Mouse (Mus musculus) neural tube, embryonic 11.5 days (tissue): Measurements from ENCODE around the gene Mepce. TPM values are rescaled to one million over a fixed set of nuclear protein-coding genes. Genes with fewer than 3 reads are reported as not detected.
A peak's percentile ranks its signal among the peaks of the same experiment; 100 is the strongest.
"Not testable (repeated sequence)": the region's sequence is repeated elsewhere in the genome, so short reads cannot be mapped to it uniquely, and the experiment has no call there.

Experiments
- ATAC-seq: fragments of 200-750 bp; cut with Nextera tagmentation; 2 replicates; pipeline ENCODE4 v1.8.0; 2017; ENCODE audit warnings: moderate number of reproducible peaks, mild to moderate bottlenecking, moderate TSS enrichment, moderate library complexity; ENCODE audit not compliant: insufficient read depth, low FRiP score, low TSS enrichment
- DNase-seq: peaks from one replicate; pipeline ENCODE4 v3.0.0-alpha.2; 2015; ENCODE audit warnings: low spot score
- H3K27ac ChIP-seq: fragments of 300-500 bp; sonication (generic); 2 replicates; pipeline ENCODE4 v1.5.1; 2014; ENCODE audit warnings: low read depth, mild to moderate bottlenecking, low read length
- H3K27me3 ChIP-seq: fragments of 300-500 bp; sonication (generic); 2 replicates; pipeline ENCODE4 v1.6.1; 2014; ENCODE audit warnings: mild to moderate bottlenecking, low read length, mixed read lengths; ENCODE audit not compliant: control insufficient read depth, insufficient read depth
- H3K36me3 ChIP-seq: fragments of 300-500 bp; sonication (generic); 2 replicates; pipeline ENCODE4 v1.6.1; 2014; ENCODE audit warnings: mild to moderate bottlenecking, low read length, moderate library complexity, mixed read lengths; ENCODE audit not compliant: control insufficient read depth, insufficient read depth
- H3K4me1 ChIP-seq: fragments of 300-500 bp; sonication (generic); 2 replicates; pipeline ENCODE4 v1.6.1; 2014; ENCODE audit warnings: low read length, mixed read lengths; ENCODE audit not compliant: control insufficient read depth, insufficient read depth
- H3K4me2 ChIP-seq: fragments of 300-500 bp; sonication (generic); 2 replicates; pipeline ENCODE4 v1.6.1; 2014; ENCODE audit warnings: low read depth, mild to moderate bottlenecking, moderate library complexity
- H3K4me3 ChIP-seq: fragments of 300-500 bp; sonication (generic); 2 replicates; pipeline ENCODE4 v1.5.1; 2014; ENCODE audit warnings: low read depth, low read length
- H3K9ac ChIP-seq: fragments of 300-500 bp; sonication (generic); 2 replicates; pipeline ENCODE4 v1.6.1; 2014; ENCODE audit warnings: mild to moderate bottlenecking, low read length
- H3K9me3 ChIP-seq: fragments of 300-500 bp; sonication (generic); 2 replicates; pipeline ENCODE4 v1.6.1; 2016; ENCODE audit warnings: low read length; ENCODE audit not compliant: control insufficient read depth
- WGBS: fragments of 180-500 bp; shearing (Covaris S2); extraction: QIAGEN DNeasy Blood & Tissue Kit; methylation state at CpG from one replicate; pipeline ENCODE4 v1.1.7; 2014; 5-methylcytosine and 5-hydroxymethylcytosine counted together
- polyA plus RNA-seq: library from polyadenylated mRNA; unstranded; fragments of >200 nt; fragmentation: Nextera tagmentation; extraction: Ambion mirVana; gene quantifications from 2 replicates; pipeline ENCODE4 v1.2.1, GENCODE M21; 2014

Mepce gene
- polyA plus RNA-seq, 1 experiment from 2014 or later = 10.0 TPM

DNA sequence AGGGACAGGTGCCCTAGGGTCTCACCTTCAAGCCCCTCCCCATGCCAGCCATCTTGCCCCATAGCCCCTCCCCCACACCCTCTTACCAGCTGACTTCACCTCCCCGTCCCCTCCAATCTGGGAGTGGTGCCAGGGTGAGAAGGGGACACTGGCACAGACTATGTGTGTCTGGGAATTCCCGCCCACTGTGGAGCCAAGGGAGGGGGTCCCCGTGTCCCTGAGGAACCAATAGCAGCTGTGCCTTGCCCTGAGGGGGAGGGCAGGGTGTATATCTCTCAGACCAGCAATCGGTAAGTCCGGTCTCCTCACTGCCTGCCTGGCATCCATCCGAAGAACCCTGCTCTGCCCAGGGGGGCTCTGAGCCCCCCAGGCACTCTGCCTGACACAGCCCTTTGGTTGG lies 29.6 kb downstream of the Mepce start:
- Histone ChIP-seq H3K4me1 (no peaks in the 10 kb centered on the region), H3K27ac (no peak overlapping the region), H3K9ac (no peak overlapping the region), H3K36me3 (no peaks in the 10 kb centered on the region), H3K4me3 (no peak overlapping the region), H3K27me3 (no peaks in the 10 kb centered on the region), H3K4me2 (no peak overlapping the region), H3K9me3 (no peaks in the 10 kb centered on the region)
- 80% methylated on average over 6 of the region's 6 CpGs for WGBS
- ATAC-seq = no peak
- DNase-seq = no peak

DNA sequence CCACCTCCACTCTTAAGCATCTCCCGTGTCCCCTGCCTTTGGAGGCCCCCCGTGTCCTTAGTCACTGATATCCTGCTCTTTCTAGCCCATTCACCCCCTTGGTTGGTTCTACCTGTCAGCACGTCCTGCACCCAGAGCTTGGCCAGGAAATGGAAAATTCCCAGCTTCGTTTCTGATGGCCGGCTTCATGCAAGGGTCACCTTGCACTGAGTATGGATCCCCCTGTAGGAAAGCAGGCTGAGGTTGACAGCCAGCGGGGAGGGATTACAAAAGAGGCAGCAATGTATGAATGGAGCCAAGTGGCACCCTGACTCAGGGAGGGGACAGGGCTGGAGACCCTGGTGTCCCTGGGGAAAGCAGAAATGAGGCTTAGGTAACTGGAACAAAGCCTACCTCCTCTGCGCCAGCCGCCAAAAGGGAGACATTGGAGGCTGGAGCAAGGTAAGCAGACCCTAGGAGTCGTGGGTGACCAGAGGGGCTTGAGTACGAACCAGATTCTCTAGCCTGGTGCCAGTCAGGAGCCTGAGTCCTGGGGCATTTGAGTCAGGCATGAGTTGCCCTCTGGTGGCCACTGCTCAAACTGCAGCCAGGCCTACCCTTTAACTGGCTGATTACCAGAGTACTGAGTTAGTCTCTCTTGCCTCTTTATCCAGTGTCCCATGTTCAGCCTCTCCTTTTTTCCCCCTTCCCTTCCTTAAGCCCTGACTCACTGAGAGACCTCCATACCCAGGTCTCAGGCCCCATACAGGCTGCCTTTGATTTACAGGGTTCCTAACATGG lies 30.4 kb downstream of the Mepce start:
- peak; percentile 86 for DNase-seq
- H3K27ac ChIP-seq = no peak overlapping the region
- peak; percentile 53; the same call in 1 of the 2 replicates for ATAC-seq
- no peak overlapping the region for H3K4me3 ChIP-seq
- no peak overlapping the region for H3K9ac ChIP-seq
- no peaks in the 10 kb centered on the region for H3K9me3 ChIP-seq
- 49% methylated on average over 10 of the region's 10 CpGs for WGBS
- no peaks in the 10 kb centered on the region for H3K4me1 ChIP-seq
- H3K4me2 ChIP-seq = no peak overlapping the region
- no peaks in the 10 kb centered on the region for H3K27me3 ChIP-seq
- no peaks in the 10 kb centered on the region for H3K36me3 ChIP-seq

DNA sequence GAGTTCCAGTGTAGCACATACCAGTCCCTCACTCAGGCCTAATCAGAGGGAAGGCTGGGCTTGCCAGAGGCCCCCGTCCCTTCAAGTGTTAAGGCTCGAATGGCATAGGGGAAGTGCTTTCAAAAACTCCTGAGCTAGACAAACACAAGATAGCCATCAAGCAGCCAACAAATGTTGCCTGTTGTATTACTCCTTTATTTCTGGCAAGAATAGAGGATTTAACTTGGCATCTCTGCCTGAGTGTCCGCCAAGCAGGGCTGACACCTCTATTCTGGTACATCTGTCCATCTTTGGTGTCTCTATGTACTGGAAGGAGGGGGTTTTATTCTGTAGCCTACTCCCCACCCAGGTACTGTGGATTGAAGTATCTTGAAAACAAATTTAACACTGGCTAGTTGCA lies 31.3 kb downstream of the Mepce start:
- DNase-seq = no peak
- WGBS = 83% methylated on average over 3 of the region's 3 CpGs
- Histone ChIP-seq H3K4me3 (no peak overlapping the region), H3K4me2 (no peak overlapping the region), H3K9me3 (no peaks in the 10 kb centered on the region), H3K4me1 (no peaks in the 10 kb centered on the region), H3K9ac (no peak overlapping the region), H3K27me3 (no peaks in the 10 kb centered on the region), H3K27ac (no peak overlapping the region), H3K36me3 (peaks cover 4% of the 10 kb centered on the region; the same call in 1 of the 2 replicates)
- no peak for ATAC-seq

DNA sequence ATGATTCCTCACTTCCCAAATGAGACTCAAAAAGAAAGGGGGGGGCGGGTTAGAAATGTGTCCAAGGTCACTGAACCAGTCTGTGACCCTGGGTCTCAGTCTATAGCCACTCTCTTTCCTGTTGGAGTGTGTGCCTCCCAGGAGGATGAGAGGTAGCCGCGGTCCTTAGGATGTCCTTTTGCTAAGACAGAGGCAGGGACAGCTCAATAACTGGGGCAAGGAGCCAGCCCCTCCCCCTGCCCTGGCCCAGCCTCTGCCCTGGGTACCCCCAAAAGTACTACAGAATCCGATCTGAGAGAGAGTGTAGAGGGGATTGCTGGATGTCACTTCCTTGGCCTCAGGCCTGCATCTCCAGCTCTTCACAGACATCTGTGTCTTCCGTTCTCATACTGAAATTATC lies 32.0 kb downstream of the Mepce start:
- Histone ChIP-seq H3K4me2 (no peak overlapping the region), H3K4me1 (no peaks in the 10 kb centered on the region), H3K9me3 (no peaks in the 10 kb centered on the region), H3K27ac (no peak overlapping the region), H3K9ac (no peak overlapping the region), H3K4me3 (no peak overlapping the region), H3K36me3 (peaks cover 5% of the 10 kb centered on the region; the same call in 1 of the 2 replicates), H3K27me3 (no peaks in the 10 kb centered on the region)
- 84% methylated on average over 5 of the region's 5 CpGs for WGBS
- DNase-seq (no peak), ATAC-seq (no peak)

GRCm38 (mm10) chr5:137753111-137753832 lies 34.2 kb downstream of the Mepce start:
- Histone ChIP-seq H3K4me2 (no peak overlapping the region), H3K27me3 (no peaks in the 10 kb centered on the region), H3K9ac (no peak overlapping the region), H3K9me3 (no peaks in the 10 kb centered on the region), H3K4me1 (no peaks in the 10 kb centered on the region), H3K36me3 (peaks cover 5% of the 10 kb centered on the region; the same call in 1 of the 2 replicates), H3K27ac (no peak overlapping the region), H3K4me3 (no peak overlapping the region)
- ATAC-seq (no peak), DNase-seq (no peak)
- WGBS = 85% methylated on average over 13 of the region's 13 CpGs

DNA sequence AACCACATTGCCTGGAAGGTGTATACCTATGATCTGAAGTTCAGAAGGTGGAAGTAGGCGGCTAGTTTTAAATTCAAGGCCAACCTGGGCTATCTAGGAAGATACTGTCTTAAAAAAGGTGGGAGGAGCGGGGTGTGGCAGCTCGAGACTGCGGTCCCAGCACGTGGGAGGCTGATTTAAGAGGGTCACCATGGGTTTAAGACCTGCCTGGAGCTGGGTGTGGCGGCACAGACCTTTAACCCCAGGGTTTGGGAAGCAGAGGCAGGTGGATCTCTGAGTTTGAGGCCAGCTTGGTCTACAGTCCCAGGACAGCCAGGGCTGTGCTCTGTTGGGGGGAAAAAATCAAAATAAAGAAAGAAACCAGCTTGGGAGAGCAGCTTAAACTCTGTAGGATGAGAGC lies 35.5 kb downstream of the Mepce start:
- peaks cover 9% of the 10 kb centered on the region for H3K4me1 ChIP-seq
- no peak for ATAC-seq
- WGBS = 88% methylated on average over 6 of the region's 6 CpGs
- no peak overlapping the region for H3K27ac ChIP-seq
- peaks cover 5% of the 10 kb centered on the region; the same call in 1 of the 2 replicates for H3K36me3 ChIP-seq
- no peak overlapping the region for H3K4me3 ChIP-seq
- no peak for DNase-seq
- H3K9me3 ChIP-seq = no peaks in the 10 kb centered on the region
- no peak overlapping the region for H3K9ac ChIP-seq
- no peaks in the 10 kb centered on the region for H3K27me3 ChIP-seq
- no peak overlapping the region for H3K4me2 ChIP-seq

- WGBS = 94% methylated on average over 13 of the region's 13 CpGs
- no peak overlapping the region for H3K27ac ChIP-seq
- H3K27me3 ChIP-seq = no peaks in the 10 kb centered on the region
- H3K9me3 ChIP-seq = no peaks in the 10 kb centered on the region
- DNase-seq = no peak
- no peak overlapping the region for H3K9ac ChIP-seq
- ATAC-seq = no peak
- H3K4me1 ChIP-seq = peaks cover 13% of the 10 kb centered on the region
- no peak overlapping the region for H3K4me2 ChIP-seq
- peaks cover 5% of the 10 kb centered on the region; the same call in 1 of the 2 replicates for H3K36me3 ChIP-seq
- H3K4me3 ChIP-seq = no peak overlapping the region
Observed at GRCm38 (mm10) chr5:137751221-137751887, 36.1 kb downstream of the Mepce start.

GRCm38 (mm10) chr5:137750212-137750611 lies 37.2 kb downstream of the Mepce start:
- H3K4me3 ChIP-seq, H3K9me3 ChIP-seq, ATAC-seq, H3K36me3 ChIP-seq, H3K27ac ChIP-seq, DNase-seq, H3K27me3 ChIP-seq, H3K9ac ChIP-seq, H3K4me2 ChIP-seq: not testable (repeated sequence)
- 89% methylated on average over 6 of the region's 8 CpGs for WGBS
- peaks cover 17% of the 10 kb centered on the region for H3K4me1 ChIP-seq
